Mouse (Mus musculus) retina, postnatal 1 day (tissue): ENCODE data around the gene Hdac2.

ENCODE experiments used
- DNase-seq: peaks from one replicate; pipeline ENCODE4 v3.0.0-alpha.2; 2012

Hdac2 gene

DNA sequence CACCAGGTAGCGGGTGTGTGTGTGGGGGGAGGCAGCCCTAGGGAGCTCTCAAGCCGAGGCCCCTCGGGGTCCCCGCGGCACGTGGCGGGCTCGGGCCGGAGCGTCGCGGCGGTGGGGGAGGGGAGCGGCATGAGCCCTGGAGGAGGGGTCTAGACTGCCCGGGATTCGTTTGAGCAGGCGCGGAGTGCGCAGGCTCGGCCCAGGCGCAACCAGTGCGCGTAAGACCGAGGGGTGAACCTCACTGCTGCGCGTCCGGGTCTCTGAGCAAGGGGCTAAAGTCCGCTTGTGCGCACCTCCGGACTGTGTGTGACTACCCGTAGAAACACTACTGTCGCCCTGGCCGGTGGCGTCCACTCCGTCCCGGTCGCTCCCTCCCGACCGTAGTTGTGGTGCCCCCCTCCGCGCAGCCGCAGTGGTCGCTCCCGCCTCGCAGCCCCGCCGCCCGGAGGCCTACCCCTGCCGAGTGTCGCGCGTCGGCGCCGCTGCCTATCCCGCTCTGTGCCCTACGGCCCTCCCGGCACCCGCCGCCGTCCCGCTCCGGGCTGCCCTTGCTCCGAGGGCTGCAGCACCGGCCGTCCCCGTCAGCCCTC, at the start of gene Hdac2:
Gene Hdac2 (plus strand): TSS at position 459 of the 590 bp plus-strand sequence.
- peak; percentile 94 for DNase-seq

DNA sequence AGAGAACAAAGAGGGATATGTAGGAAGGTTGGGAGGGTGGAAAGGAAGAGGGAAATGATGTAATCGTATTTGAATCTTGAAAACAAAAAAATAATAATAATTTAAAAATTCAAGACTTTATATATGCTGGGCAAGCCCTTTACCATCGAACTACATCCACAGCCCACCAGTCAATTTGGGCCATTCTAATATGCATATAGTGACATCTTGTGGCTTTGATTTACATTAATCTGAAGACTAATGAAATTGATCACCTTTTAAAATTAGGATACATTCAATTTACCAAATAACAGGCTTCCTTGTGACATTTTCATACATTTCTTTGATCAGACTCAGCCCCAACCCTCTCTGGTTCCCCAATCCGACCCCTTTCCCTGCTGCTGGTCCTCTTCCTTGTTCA, 46.1 kb upstream of the Hdac2 start:
- DNase-seq, result no peak

DNA sequence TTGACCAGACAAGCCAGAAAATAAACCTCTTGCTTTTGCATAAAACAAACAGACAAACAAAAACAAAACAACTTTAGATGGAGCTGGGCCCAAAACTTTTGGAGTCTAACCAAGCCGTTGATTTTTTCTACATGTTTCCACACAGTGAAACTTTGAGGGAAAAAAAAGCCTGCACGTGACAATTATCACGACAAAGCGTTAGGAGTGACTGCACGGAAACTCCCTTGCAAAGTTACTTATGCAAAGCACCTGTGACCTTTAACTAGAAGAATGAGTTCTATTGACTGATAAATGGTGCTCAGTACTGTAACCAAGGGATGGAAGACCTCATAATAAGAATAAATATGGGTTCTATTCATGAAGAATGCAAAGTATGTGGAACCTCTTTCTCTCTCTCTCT, 38.5 kb upstream of the Hdac2 start:
- DNase-seq, result no peak

DNA sequence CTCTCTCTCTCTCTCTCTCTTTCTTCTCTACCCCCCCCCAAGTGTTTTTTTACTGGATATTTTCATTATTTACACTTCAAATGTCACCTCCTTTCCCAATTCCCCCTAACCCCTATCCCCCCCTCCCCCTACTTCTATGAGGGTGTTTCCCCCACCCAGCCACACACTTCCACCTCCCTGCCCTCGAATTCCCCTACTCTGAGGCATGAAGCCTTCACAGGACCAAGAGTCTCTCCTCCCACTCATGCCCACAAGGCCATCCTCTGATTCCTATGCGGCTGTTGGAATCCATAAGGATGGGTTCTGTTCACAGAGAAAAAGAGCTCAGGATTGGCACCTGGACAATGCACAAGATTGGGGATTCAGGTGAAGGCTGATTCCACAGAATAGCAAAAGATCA, 38.1 kb upstream of the Hdac2 start:
- DNase-seq, result no peak

DNA sequence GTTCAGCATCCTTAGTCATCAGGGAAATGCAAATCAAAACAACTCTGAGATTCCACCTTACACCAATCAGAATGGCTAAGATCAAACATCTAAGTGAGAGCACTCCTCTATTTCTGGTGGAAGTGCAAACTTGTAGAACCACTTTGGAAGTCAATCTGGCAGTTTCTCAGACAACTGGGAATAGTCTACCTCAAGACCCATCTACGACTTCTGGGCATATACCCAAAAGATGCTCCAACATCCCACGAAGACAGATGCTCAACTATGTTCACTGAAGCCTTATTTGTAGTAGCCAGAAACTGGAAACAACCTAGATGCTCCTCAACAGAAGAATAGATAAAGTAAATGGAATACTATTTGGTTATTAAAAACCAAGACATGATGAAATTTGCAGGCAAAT, 22.6 kb upstream of the Hdac2 start:
- DNase-seq, result no peak

DNA sequence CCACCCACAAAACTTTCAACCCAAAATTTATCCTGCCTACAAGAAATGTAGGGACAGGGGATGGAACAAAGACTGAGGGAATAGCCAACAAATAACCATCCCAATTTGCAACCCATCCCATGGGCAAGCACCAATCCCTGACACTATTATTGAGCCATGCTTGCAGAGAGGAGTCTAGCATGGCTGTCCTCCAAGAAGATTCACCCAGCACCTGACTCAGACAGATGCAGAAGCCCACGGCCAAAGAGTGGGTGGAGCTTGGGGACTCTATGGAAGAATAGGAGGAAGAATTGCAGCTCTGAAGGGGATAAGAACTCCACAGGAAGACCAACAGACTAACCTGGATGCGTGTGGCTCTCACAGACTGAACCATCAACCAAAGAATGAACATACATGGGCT, 21.7 kb upstream of the Hdac2 start:
- no peak for DNase-seq

DNA sequence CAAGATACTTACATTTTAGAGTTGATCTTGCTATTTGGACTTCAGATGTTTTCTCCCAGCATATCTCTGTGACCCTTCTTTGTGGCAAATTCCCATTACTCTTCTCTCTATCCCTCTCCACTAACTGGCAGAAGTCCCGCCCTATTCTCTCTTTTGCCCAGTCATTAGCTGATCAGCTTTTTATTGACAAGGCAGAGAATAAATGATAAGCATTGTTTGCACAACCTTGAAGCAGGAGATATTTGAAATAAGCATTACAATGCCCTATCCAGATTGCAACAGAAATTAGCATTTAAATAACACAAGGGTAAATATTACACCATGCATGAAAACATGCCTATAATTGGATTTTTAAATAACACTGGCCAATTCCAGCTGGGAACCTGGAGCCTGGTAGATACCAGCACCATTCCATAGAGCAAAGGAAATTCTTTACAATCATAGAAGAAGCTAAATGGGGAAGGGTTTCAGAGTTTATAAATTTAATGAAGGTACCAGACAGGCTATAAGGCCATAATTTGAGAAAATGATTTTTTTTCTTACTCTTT, 14.7 kb upstream of the Hdac2 start:
- no peak for DNase-seq

DNA sequence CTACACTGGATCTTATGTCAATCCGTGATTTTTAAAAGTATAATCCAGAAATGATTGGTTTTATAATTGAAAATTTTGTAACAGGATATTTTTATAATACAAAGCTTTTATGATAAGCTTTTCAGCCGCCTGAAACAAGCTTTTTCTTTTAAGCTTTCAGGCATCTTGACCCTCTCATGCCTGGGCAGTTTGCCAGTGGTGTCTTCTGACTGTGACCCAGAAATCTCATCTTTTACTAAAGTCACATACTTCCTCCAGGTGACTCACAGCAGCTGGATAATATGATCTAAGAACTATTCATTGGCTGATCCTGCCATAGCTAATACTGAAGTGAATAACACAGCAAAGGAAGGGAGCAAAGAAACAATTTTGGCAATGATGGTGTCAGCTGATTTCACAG, 9.9 kb upstream of the Hdac2 start:
- DNase-seq, result no peak

DNA sequence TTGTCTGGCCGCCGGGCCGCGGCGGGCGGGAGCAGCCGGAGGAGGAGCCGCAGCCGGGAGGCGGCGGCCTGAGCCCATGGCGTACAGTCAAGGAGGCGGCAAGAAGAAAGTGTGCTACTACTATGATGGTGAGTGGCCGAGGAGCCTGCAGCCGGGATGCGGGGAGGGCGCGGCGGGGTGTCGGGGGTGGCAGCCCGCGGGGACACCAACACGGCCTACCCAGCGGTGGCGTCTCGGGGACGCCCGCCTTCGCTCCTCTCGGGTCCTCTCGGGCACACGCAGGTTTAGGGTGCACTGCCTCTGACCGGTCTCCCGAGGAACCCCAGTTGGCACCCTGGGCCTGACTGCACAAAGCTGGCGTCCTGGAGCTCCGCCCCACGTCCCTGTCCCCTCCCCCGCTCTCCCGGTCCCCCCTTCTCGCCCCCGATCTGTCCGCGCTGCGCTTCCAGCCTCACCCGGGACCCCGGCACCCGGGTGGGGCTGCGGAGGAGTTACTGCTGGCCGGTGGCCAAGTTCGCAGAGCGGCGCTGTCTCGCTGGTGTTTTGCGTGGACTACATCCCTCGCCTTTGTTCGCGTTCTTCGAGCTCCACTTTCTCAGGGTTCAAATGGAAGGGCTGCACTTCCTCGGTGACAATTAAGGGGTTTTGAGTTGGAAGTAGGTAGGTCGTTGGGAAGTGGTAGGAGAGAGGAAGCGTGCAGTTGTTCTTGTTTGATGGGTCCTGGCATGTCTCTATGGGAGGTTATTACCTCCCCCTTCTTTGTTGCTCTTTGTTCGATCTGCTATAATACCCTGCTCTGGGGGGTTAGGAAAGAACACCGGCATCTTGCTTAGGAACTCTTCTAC, 554 bp downstream of the Hdac2 start:
- DNase-seq, result peak; percentile 86

DNA sequence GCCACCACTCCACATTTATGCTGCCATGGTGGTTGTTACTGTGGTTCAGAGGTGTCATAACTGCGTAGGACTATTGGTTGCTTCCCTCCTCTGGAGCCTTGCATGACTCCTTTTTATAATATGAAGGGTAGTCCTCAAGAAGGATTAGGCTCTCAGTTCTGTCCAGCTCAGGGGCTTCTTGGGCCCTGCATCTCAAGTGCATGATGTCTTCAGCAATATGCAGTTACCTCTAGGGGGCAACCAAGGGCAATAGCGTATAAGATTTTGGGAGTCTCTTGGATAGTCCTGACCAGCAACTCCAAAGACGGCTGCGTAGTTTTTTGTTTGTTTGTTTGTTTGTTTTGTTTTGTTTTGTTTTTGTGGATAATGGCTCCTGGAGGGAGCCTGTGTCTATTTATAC, 7.5 kb downstream of the Hdac2 start:
- no peak for DNase-seq

DNA sequence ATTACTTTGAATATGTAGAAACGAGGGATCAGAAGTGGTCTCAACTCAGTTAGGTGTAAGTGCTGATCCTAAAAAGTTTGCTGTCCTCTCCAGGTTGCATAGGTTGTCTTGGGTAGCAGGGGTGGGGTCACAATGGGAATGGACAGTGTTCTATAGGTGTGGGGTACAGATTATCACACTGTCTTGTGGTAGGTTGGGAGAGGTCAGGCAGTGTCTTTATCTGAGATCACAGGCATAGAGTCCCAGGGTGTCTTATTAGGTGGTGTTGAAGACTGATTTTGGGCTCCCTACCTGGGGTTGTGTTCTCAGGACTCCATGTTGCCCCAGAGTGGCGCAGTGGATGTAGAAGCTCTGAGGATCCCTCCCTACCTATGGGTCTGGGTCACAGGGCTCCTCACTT, 17.8 kb downstream of the Hdac2 start:
- no peak for DNase-seq

DNA sequence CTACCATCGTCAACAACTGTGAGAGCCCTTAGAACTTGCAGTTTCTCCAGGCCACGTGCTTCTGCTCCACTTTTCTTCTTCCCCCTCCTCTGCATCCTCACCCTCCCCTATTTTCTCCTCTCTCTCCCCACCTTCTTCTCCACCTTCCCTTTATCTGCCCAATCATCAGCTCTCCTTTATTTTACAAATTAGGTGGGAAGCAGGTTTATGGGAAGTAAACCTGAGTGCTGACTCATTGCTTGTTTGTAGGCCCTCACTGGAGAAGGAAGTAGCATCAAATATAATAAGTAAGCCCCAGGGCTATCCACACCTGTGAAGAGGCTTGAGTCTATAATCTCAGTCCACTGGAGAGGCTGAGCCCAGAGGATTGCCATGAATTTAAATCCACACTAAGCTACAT, 26.5 kb downstream of the Hdac2 start:
- no peak for DNase-seq

DNA sequence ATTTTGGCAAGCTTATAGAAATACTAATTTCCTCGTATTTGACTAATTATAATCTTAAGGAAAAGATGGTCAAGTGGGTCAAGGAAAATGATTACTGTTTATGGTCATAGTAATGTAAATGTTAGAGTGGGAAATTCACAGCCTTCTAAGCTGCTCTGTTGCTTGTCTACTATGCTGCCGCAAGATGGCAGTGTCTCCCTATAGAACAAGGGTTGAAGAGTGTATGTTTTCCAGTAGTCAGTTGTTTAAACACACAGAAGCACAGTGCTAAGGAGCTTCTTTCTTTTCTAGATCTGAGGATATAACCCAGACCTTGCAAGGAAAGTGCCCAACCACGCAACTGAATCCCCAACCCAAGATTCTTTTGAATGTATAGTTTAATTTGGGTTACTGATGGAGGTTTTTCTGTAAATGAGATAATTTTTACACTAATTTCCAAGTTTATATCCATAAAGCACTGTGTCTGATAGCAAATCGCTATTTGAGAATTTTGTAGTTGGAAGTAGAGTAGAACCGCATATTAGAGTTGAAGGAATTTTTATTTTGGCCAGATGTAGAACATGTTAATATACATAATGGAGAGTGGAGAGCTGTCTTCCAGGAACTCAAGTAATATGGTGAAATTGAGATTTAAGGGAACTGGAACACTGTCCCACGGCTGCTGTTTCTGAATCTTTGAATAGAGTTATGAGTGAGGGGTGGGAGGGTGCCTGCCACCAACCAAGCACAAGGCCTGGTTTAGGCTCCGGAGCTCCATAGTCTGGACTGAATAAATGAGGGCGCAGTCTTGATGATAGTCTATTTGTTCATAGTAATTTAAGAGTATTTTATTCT, 40.1 kb downstream of the Hdac2 start:
- peak; percentile 87 for DNase-seq

DNA sequence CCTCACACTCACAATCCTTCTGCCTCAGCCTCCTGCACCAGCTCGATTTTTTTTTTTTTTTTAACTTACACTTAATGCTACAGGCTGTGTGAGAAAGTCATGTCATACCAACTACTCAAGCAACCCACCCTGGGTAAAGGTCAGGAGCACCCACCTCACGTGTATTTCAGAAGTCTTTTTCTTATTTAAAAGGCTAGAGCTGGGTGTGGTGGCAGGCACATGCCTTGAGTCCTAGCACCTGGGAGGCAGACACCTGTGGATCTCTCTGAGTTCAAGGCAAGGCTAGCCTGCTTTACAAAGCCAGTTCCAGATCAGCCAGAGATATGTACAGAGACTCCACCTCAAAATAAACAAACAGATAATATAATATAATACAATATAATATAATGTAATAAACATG, 41.4 kb downstream of the Hdac2 start:
- DNase-seq, result no peak

DNA sequence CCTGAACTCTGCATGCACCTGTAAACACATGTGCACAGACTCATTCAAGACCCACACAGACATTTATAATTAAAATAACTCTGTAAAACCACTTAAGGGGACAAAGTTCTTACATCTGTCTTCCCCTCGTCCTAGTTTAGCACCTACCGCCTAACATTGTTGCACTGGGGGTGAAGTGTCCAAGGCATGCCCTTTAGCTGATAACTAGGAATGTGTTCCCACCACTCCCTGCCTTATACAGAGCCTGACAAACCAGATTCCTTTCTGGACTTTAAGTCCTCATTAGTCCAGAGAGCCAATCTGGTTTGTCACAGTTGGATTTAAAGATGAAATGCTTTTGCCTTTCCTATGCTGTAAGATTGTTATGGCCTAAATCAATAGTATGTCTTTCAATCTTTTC, 41.9 kb downstream of the Hdac2 start:
- DNase-seq, result no peak

DNA sequence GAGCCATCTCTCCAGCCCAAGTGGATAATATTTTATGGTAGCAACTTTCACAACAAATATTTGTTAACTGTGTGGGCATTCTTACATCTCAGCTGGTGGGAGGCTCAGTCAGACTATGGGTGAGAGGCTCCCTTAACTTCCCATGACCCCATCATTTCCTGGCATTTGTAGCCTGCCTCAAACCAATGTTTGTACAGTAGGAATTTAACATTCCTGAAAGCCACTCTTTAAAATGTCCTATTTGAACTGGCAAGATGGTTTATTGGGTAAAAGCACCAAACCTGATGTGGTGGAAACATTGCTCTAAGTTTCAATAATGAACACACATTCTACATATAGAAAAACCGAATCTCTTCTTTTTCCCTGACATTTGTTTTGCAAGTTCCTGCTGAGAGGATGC, 50.0 kb downstream of the Hdac2 start:
- DNase-seq, result no peak

DNA sequence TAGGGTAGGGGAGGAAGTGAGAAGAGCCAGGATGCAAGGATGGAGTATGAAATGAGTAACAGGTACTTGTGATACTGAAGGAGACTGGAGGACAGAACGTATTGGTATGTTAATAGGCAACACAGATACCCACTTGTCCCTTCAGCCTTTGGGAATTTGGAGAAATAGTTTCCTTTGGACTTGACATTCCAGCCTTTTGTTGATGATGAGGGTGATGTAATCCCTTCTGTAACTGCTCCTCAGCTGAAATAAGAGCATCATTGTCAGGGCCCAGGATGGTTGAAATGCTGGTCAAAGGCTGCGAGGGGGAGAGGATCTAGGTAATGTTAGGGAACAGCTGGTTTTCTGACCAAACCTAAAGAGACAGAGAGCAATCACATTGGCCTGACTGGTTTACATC, 54.3 kb downstream of the Hdac2 start:
- peak; percentile 11 for DNase-seq

DNA sequence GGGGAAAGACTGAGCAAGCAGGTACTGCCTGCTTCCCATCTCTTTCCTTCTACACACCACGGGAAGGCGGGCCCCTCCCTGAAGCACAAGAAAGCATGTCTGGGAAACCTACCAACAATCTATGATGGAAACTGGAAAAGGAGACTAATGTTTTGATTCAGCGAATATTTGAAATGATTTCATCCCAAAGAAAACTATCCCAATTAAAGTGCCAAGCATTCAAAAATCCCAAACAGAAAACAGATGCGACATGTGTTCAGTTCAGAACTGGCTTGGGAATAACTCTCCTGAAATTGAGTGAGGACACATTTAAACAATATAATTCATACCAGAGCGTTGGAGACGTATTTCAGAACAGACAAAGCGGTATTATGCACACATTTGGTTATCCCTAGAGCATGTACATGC, 60.8 kb downstream of the Hdac2 start:
- DNase-seq, result no peak

DNA sequence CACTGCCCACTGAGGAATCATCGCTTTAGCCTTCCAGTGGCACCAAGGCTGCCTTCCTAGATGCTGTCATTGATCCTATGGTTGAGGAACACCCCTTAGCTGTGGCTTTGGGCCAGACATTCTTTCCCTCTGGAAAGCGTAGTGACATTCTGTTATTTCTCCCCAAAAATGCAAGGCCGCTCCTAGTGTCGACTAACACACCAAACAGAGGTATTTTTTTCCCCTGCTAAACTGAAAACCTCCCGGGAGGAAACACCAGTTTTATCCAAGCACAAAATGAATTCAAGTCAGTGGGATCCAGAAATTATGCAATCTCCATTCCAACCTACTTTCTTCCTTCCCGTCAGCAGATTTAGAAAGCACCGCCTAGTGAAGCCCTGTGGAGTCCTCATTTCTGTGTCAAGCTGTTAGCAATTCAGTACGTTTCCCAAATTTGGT, 73.3 kb downstream of the Hdac2 start:
- DNase-seq, result no peak
